Mouse (Mus musculus) lung, postnatal 0 days (tissue): ENCODE data around the gene Htr1f.

Experiments used
- CTCF ChIP-seq: IDR thresholded peaks from 2 replicates; pipeline ENCODE4 v1.5.1; 2016; ENCODE audit warnings: antibody characterized with exemption, mild to moderate bottlenecking
- EP300 ChIP-seq: IDR thresholded peaks from 2 replicates; pipeline ENCODE4 v1.6.1; 2016; ENCODE audit warnings: antibody characterized with exemption, mild to moderate bottlenecking, control low read depth

DNA sequence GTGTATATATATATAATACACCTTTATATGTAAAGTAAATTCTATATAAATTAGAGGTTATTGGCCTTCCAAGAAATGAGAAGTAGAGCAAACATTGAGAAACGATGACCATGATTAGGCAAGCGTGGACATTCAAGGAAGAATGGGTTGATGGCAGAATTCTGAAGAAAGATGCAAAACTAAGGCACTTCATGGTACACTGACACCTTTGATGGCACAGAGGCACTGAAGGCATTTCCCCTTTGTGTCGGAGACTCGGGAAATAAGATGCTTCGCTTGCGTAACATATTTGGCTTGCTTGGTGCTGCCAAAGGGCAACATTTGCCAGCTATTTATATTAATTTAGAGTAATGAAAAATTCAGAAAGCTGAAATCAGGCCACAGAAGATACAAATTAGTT, 118.1 kb downstream of the Htr1f start:
- TF ChIP-seq CTCF (no peak), EP300 (no peak)
